Mouse (Mus musculus): ENCODE data around the gene Epha3.

The Epha3 gene

GRCm38 (mm10) chr16:63650760-63651159, 213.2 kb downstream of the Epha3 start:
- DNase-seq: no peak

- DNase-seq: no peak
Observed at GRCm38 (mm10) chr16:63646577-63646976, 217.4 kb downstream of the Epha3 start.

GRCm38 (mm10) chr16:63642641-63643040, 221.3 kb downstream of the Epha3 start:
- DNase-seq: no peak

- no peak for DNase-seq
Observed at GRCm38 (mm10) chr16:63641603-63642002, 222.4 kb downstream of the Epha3 start.

GRCm38 (mm10) chr16:63638701-63639100, 225.3 kb downstream of the Epha3 start:
- DNase-seq: no peak

- no peak for DNase-seq
Observed at GRCm38 (mm10) chr16:63633748-63634166, 230.2 kb downstream of the Epha3 start.

- DNase-seq: no peak
Observed at GRCm38 (mm10) chr16:63625229-63625628, 238.7 kb downstream of the Epha3 start.

- peak; percentile 13 for DNase-seq
Observed at GRCm38 (mm10) chr16:63621845-63622244, 242.1 kb downstream of the Epha3 start.

- no peak for DNase-seq
Observed at GRCm38 (mm10) chr16:63615396-63615795, 248.6 kb downstream of the Epha3 start.

GRCm38 (mm10) chr16:63613006-63613405, 251.0 kb downstream of the Epha3 start:
- DNase-seq: no peak

- no peak for DNase-seq
Observed at GRCm38 (mm10) chr16:63600229-63600628, 263.7 kb downstream of the Epha3 start.

GRCm38 (mm10) chr16:63594656-63595055, 269.3 kb downstream of the Epha3 start:
- no peak for DNase-seq

GRCm38 (mm10) chr16:63569746-63570145, 294.2 kb downstream of the Epha3 start:
- no peak for DNase-seq

GRCm38 (mm10) chr16:63566106-63566836, 297.7 kb downstream of the Epha3 start:
- DNase-seq: peak; percentile 28

GRCm38 (mm10) chr16:63556410-63557146, 307.4 kb downstream of the Epha3 start:
- no peak for DNase-seq

- no peak for DNase-seq
Observed at GRCm38 (mm10) chr16:63552531-63552930, 311.4 kb downstream of the Epha3 start.

GRCm38 (mm10) chr16:63539489-63539888, 324.5 kb downstream of the Epha3 start:
- no peak for DNase-seq

- no peak for DNase-seq
Observed at GRCm38 (mm10) chr16:63528821-63529220, 335.2 kb downstream of the Epha3 start.

- no peak for DNase-seq
Observed at GRCm38 (mm10) chr16:63517636-63518035, 346.3 kb downstream of the Epha3 start.

GRCm38 (mm10) chr16:63510069-63510468, 353.9 kb downstream of the Epha3 start:
- DNase-seq: no peak

GRCm38 (mm10) chr16:63506437-63506836, 357.5 kb downstream of the Epha3 start:
- DNase-seq: no peak

GRCm38 (mm10) chr16:63501456-63501855, 362.5 kb downstream of the Epha3 start:
- DNase-seq: no peak

GRCm38 (mm10) chr16:63500975-63501393, 363.0 kb downstream of the Epha3 start:
- no peak for DNase-seq
